Mouse (Mus musculus): ENCODE measurements around the gene Atxn1. TPM values are rescaled to one million over a fixed set of nuclear protein-coding genes. Genes with fewer than 3 reads are reported as not detected.

The Atxn1 gene
- polyA plus RNA-seq, 1 experiment from 2014 or later, result 6.8 TPM

- Histone ChIP-seq H3K4me2 (ENCODE audit: low read length) (no peak overlapping the region), H3K9ac (ENCODE audit: low read depth, low read length) (no peak overlapping the region)
Observed at GRCm38 (mm10) chr13:45852288-45852687, 112.5 kb downstream of the Atxn1 start.

GRCm38 (mm10) chr13:45851746-45852145 is 113.1 kb downstream of the Atxn1 start:
- no peak overlapping the region for H3K4me3 ChIP-seq (replicated peaks; ENCODE audit: low read depth, low read length)
- no peaks in the 10 kb centered on the region for H3K9me3 ChIP-seq (replicated peaks; ENCODE audit: low read length)
- DNase-seq (ENCODE audit: low spot score) (no peak), ATAC-seq (replicated peaks; ENCODE audit: low FRiP score, low read depth) (no peak)
- H3K27ac ChIP-seq, result no peak overlapping the region
- H3K36me3 ChIP-seq (ENCODE audit: insufficient read depth, low read length), result 0 out of 2 replicates have a peak, but pooled peaks cover 4% of the 10 kb centered on the region
- no peak overlapping the region for H3K9ac ChIP-seq (ENCODE audit: low read depth, low read length)
- 86% methylated on average over 2 of the region's 2 CpGs for WGBS
- no peak for TF ChIP-seq CTCF (IDR thresholded peaks at IDR 0.05; ENCODE audit: low read depth)
- H3K4me1 ChIP-seq (replicated peaks; ENCODE audit: insufficient read depth, low read length), result no peaks in the 10 kb centered on the region
- no peak overlapping the region for H3K4me2 ChIP-seq (ENCODE audit: low read length)
- H3K27me3 ChIP-seq (ENCODE audit: insufficient read depth, low read length), result no peaks in the 10 kb centered on the region

More at GRCm38 (mm10) chr13:45852288-45852687, 112.5 kb downstream of the Atxn1 start:
- Histone ChIP-seq H3K36me3 (ENCODE audit: insufficient read depth, low read length) (0 out of 2 replicates have a peak, but pooled peaks cover 4% of the 10 kb centered on the region), H3K4me3 (replicated peaks; ENCODE audit: low read depth, low read length) (no peak overlapping the region), H3K9me3 (replicated peaks; ENCODE audit: low read length) (no peaks in the 10 kb centered on the region), H3K27ac (no peak overlapping the region), H3K4me1 (replicated peaks; ENCODE audit: insufficient read depth, low read length) (no peaks in the 10 kb centered on the region), H3K27me3 (ENCODE audit: insufficient read depth, low read length) (no peaks in the 10 kb centered on the region)
- no peak for TF ChIP-seq CTCF (IDR thresholded peaks at IDR 0.05; ENCODE audit: low read depth)
- DNase-seq (ENCODE audit: low spot score) (no peak), ATAC-seq (replicated peaks; ENCODE audit: low FRiP score, low read depth) (no peak)
- 80% methylated on average over 2 of the region's 2 CpGs for WGBS

GRCm38 (mm10) chr13:45851156-45851555 is 113.7 kb downstream of the Atxn1 start:
- Histone ChIP-seq H3K9ac (ENCODE audit: low read depth, low read length) (no peak overlapping the region), H3K4me1 (replicated peaks; ENCODE audit: insufficient read depth, low read length) (no peaks in the 10 kb centered on the region), H3K9me3 (replicated peaks; ENCODE audit: low read length) (no peaks in the 10 kb centered on the region), H3K4me3 (replicated peaks; ENCODE audit: low read depth, low read length) (no peak overlapping the region), H3K36me3 (ENCODE audit: insufficient read depth, low read length) (0 out of 2 replicates have a peak, but pooled peaks cover 4% of the 10 kb centered on the region), H3K4me2 (ENCODE audit: low read length) (no peak overlapping the region), H3K27ac (no peak overlapping the region), H3K27me3 (ENCODE audit: insufficient read depth, low read length) (no peaks in the 10 kb centered on the region)
- WGBS, result 80% methylated on average over 4 of the region's 4 CpGs
- DNase-seq (ENCODE audit: low spot score) (no peak), ATAC-seq (replicated peaks; ENCODE audit: low FRiP score, low read depth) (no peak)
- no peak for TF ChIP-seq CTCF (IDR thresholded peaks at IDR 0.05; ENCODE audit: low read depth)

GRCm38 (mm10) chr13:45850181-45850974 is 114.4 kb downstream of the Atxn1 start:
- ATAC-seq (replicated peaks; ENCODE audit: low FRiP score, low read depth), result no peak
- Histone ChIP-seq H3K4me2 (ENCODE audit: low read length) (no peak overlapping the region), H3K27me3 (ENCODE audit: insufficient read depth, low read length) (no peaks in the 10 kb centered on the region), H3K9ac (ENCODE audit: low read depth, low read length) (no peak overlapping the region), H3K36me3 (ENCODE audit: insufficient read depth, low read length) (0 out of 2 replicates have a peak, but pooled peaks cover 4% of the 10 kb centered on the region), H3K9me3 (replicated peaks; ENCODE audit: low read length) (no peaks in the 10 kb centered on the region), H3K4me3 (replicated peaks; ENCODE audit: low read depth, low read length) (no peak overlapping the region), H3K27ac (no peak overlapping the region), H3K4me1 (replicated peaks; ENCODE audit: insufficient read depth, low read length) (no peaks in the 10 kb centered on the region)
- no peak for TF ChIP-seq CTCF (IDR thresholded peaks at IDR 0.05; ENCODE audit: low read depth)
- 82% methylated on average over 5 of the region's 5 CpGs for WGBS
- DNase-seq (ENCODE audit: low spot score), result no peak

- Histone ChIP-seq H3K9ac (ENCODE audit: low read depth, low read length) (no peak overlapping the region), H3K36me3 (ENCODE audit: insufficient read depth, low read length) (0 out of 2 replicates have a peak, but pooled peaks cover 4% of the 10 kb centered on the region), H3K9me3 (replicated peaks; ENCODE audit: low read length) (no peaks in the 10 kb centered on the region), H3K4me3 (replicated peaks; ENCODE audit: low read depth, low read length) (no peak overlapping the region), H3K27me3 (ENCODE audit: insufficient read depth, low read length) (no peaks in the 10 kb centered on the region), H3K27ac (no peak overlapping the region), H3K4me1 (replicated peaks; ENCODE audit: insufficient read depth, low read length) (no peaks in the 10 kb centered on the region), H3K4me2 (ENCODE audit: low read length) (no peak overlapping the region)
- ATAC-seq (replicated peaks; ENCODE audit: low FRiP score, low read depth) (no peak), DNase-seq (ENCODE audit: low spot score) (no peak)
- 92% methylated on average over 7 of the region's 7 CpGs for WGBS
- TF ChIP-seq CTCF (IDR thresholded peaks at IDR 0.05; ENCODE audit: low read depth), result no peak
Observed at GRCm38 (mm10) chr13:45849145-45850023, 115.4 kb downstream of the Atxn1 start.

GRCm38 (mm10) chr13:45842511-45843055 is 122.2 kb downstream of the Atxn1 start:
- Histone ChIP-seq H3K27ac (no peak overlapping the region), H3K27me3 (ENCODE audit: insufficient read depth, low read length) (no peaks in the 10 kb centered on the region), H3K4me3 (replicated peaks; ENCODE audit: low read depth, low read length) (no peak overlapping the region), H3K4me1 (replicated peaks; ENCODE audit: insufficient read depth, low read length) (no peaks in the 10 kb centered on the region), H3K36me3 (ENCODE audit: insufficient read depth, low read length) (no peaks in the 10 kb centered on the region), H3K4me2 (ENCODE audit: low read length) (no peak overlapping the region), H3K9ac (ENCODE audit: low read depth, low read length) (no peak overlapping the region), H3K9me3 (replicated peaks; ENCODE audit: low read length) (no peaks in the 10 kb centered on the region)
- no peak for TF ChIP-seq CTCF (IDR thresholded peaks at IDR 0.05; ENCODE audit: low read depth)
- ATAC-seq (replicated peaks; ENCODE audit: low FRiP score, low read depth) (no peak), DNase-seq (ENCODE audit: low spot score) (no peak)
- 79% methylated on average over 5 of the region's 5 CpGs for WGBS
